Mouse (Mus musculus) MEL (cell line): ENCODE results near the gene Kit. TPM values are rescaled to one million over a fixed set of nuclear protein-coding genes. Genes with fewer than 3 reads are reported as not detected.

Experiments
- DNase-seq: peaks from one replicate; pipeline ENCODE4 v3.0.0; 2011; ENCODE audit warnings: low read depth, low spot score
- H3K27ac ChIP-seq: 2 replicates; pipeline ENCODE4 v1.5.1; 2012; ENCODE audit warnings: low read depth, mild to moderate bottlenecking, control low read depth, low read length, moderate library complexity; ENCODE audit not compliant: control insufficient read depth
- H3K27me3 ChIP-seq, 2 experiments: fragments of 150-350 bp in 1 of 2; sonication (generic) in 1 of 2; 2 replicates each; pipeline ENCODE4 v1.6.1; 2012; ENCODE audit warnings: low read length in 2 of 2, mild to moderate bottlenecking in 2 of 2, improper control_type of control experiment in 1 of 2, moderate library complexity in 1 of 2; ENCODE audit not compliant: insufficient read depth in 2 of 2, control insufficient read depth in 1 of 2
- H3K36me3 ChIP-seq, 2 experiments: 2 replicates each; pipeline ENCODE4 v1.6.1; 2012 to 2014; ENCODE audit warnings: low read length in 2 of 2, improper control_type of control experiment in 1 of 2, inconsistent platforms in 1 of 2, mild to moderate bottlenecking in 1 of 2; ENCODE audit not compliant: insufficient read depth in 2 of 2, control insufficient read depth in 1 of 2
- H3K4me1 ChIP-seq, 2 experiments: fragments of 150-350 bp in 1 of 2; sonication (generic) in 1 of 2; 2 replicates each; pipeline ENCODE4 v1.6.1; 2012; ENCODE audit warnings: low read length in 2 of 2, improper control_type of control experiment in 1 of 2, mild to moderate bottlenecking in 1 of 2; ENCODE audit not compliant: insufficient read depth in 2 of 2, control insufficient read depth in 1 of 2
- H3K4me3 ChIP-seq, 2 experiments: fragments of 150-350 bp in 1 of 2; sonication (generic) in 1 of 2; 2 replicates each; pipeline ENCODE4 v1.5.1; 2012; ENCODE audit warnings: low read depth in 2 of 2, low read length in 2 of 2, mild to moderate bottlenecking in 2 of 2, moderate library complexity in 2 of 2, control low read depth in 1 of 2, improper control_type of control experiment in 1 of 2; ENCODE audit not compliant: control insufficient read depth in 1 of 2, insufficient read depth in 1 of 2
- H3K79me2 ChIP-seq: 2 replicates; pipeline ENCODE4 v1.6.1; 2012; ENCODE audit warnings: mild to moderate bottlenecking, low read length, moderate library complexity; ENCODE audit not compliant: control insufficient read depth, poor library complexity, insufficient read depth
- H3K9ac ChIP-seq: 2 replicates; pipeline ENCODE4 v1.6.1; 2012; ENCODE audit warnings: low read depth, mild to moderate bottlenecking, control low read depth, low read length, moderate library complexity; ENCODE audit not compliant: control insufficient read depth, poor library complexity, severe bottlenecking
- H3K9me3 ChIP-seq: fragments of 150-350 bp; sonication (generic); replicated peaks from 2 replicates; pipeline ENCODE4 v1.6.1; 2012; ENCODE audit warnings: mild to moderate bottlenecking, low read length, improper control_type of control experiment, moderate library complexity; ENCODE audit not compliant: insufficient read depth
- BHLHE40 ChIP-seq: IDR thresholded peaks from 2 replicates; pipeline ENCODE4 v1.6.1; 2012; ENCODE audit warnings: low read depth, mild to moderate bottlenecking, inconsistent platforms, low read length, improper control_type of control experiment, borderline replicate concordance
- CHD1 ChIP-seq: IDR thresholded peaks from 2 replicates; pipeline ENCODE4 v1.6.1; 2012; ENCODE audit warnings: low read depth, mild to moderate bottlenecking, inconsistent platforms, low read length, improper control_type of control experiment
- CHD2 ChIP-seq: IDR thresholded peaks from 2 replicates; pipeline ENCODE4 v1.6.1; 2011; ENCODE audit warnings: low read length, improper control_type of control experiment
- EP300 ChIP-seq, 2 experiments: IDR thresholded peaks; 2 replicates each; pipeline ENCODE4 v1.6.1; 2011; ENCODE audit warnings: improper control_type of control experiment in 2 of 2, low read length in 2 of 2, low read depth in 1 of 2, mild to moderate bottlenecking in 1 of 2
- ETS1 ChIP-seq: IDR thresholded peaks from 2 replicates; pipeline ENCODE4 v1.6.1; 2012; ENCODE audit warnings: low read depth, mild to moderate bottlenecking, inconsistent platforms, low read length, improper control_type of control experiment, moderate library complexity
- GATA1 ChIP-seq: IDR thresholded peaks from 2 replicates; pipeline ENCODE4 v1.6.1; 2011; ENCODE audit warnings: low read depth, low read length, improper control_type of control experiment
- HCFC1 ChIP-seq: IDR thresholded peaks from 2 replicates; pipeline ENCODE4 v1.6.1; 2012; ENCODE audit warnings: low read depth, mild to moderate bottlenecking, inconsistent platforms, low read length, improper control_type of control experiment, moderate library complexity
- JUND ChIP-seq: IDR thresholded peaks from 2 replicates; pipeline ENCODE4 v1.6.1; 2011; ENCODE audit warnings: low read depth, mild to moderate bottlenecking, improper control_type of control experiment, low read length
- KAT2A ChIP-seq: conservative IDR thresholded peaks from 2 replicates; pipeline ENCODE4 v1.6.1; 2012; ENCODE audit warnings: low read depth, low read length, improper control_type of control experiment, inconsistent platforms
- MAFK ChIP-seq: IDR thresholded peaks from 2 replicates; pipeline ENCODE4 v1.6.1; 2011; ENCODE audit warnings: low read depth, mild to moderate bottlenecking, low read length, improper control_type of control experiment, borderline replicate concordance
- MAX ChIP-seq: IDR thresholded peaks from 2 replicates; pipeline ENCODE4 v1.6.1; 2011; ENCODE audit warnings: low read length, improper control_type of control experiment
- MAZ ChIP-seq: IDR thresholded peaks from 2 replicates; pipeline ENCODE4 v1.6.1; 2012; ENCODE audit warnings: low read depth, mild to moderate bottlenecking, inconsistent platforms, low read length, improper control_type of control experiment
- MEF2A ChIP-seq: IDR thresholded peaks from 2 replicates; pipeline ENCODE4 v1.6.1; 2014; ENCODE audit warnings: low read depth, mild to moderate bottlenecking, inconsistent platforms, low read length, improper control_type of control experiment; ENCODE audit not compliant: poor library complexity, insufficient replicate concordance, severe bottlenecking; ENCODE audit errors: extremely low read depth
- MXI1 ChIP-seq: IDR thresholded peaks from 2 replicates; pipeline ENCODE4 v1.6.1; 2011; ENCODE audit warnings: mild to moderate bottlenecking, low read depth, low read length, improper control_type of control experiment
- MYC ChIP-seq: IDR thresholded peaks from 2 replicates; pipeline ENCODE4 v1.6.1; 2011; ENCODE audit warnings: low read depth, mild to moderate bottlenecking, low read length, improper control_type of control experiment, moderate library complexity
- POLR2A ChIP-seq, 2 experiments: IDR thresholded peaks; 2 replicates each; pipeline ENCODE4 v1.6.1; 2011 to 2012; ENCODE audit warnings: low read length in 2 of 2, mild to moderate bottlenecking in 2 of 2, control low read depth in 1 of 2, improper control_type of control experiment in 1 of 2, low read depth in 1 of 2, moderate library complexity in 1 of 2; ENCODE audit not compliant: control insufficient read depth in 1 of 2, insufficient read depth in 1 of 2, poor library complexity in 1 of 2
- RAD21 ChIP-seq: IDR thresholded peaks from 2 replicates; pipeline ENCODE4 v1.6.1; 2011; ENCODE audit warnings: mild to moderate bottlenecking, low read depth, low read length, improper control_type of control experiment
- RCOR1 ChIP-seq: IDR thresholded peaks from 2 replicates; pipeline ENCODE4 v1.6.1; 2012; ENCODE audit warnings: low read depth, mild to moderate bottlenecking, inconsistent platforms, low read length, improper control_type of control experiment
- SIN3A ChIP-seq: IDR thresholded peaks from 2 replicates; pipeline ENCODE4 v1.6.1; 2012; ENCODE audit warnings: low read length, improper control_type of control experiment, inconsistent platforms
- TCF12 ChIP-seq: IDR thresholded peaks from 2 replicates; pipeline ENCODE4 v1.6.1; 2014; ENCODE audit warnings: low read depth, mild to moderate bottlenecking, inconsistent platforms, low read length, improper control_type of control experiment, moderate library complexity
- USF1 ChIP-seq: IDR thresholded peaks from 2 replicates; pipeline ENCODE4 v1.6.1; 2014; ENCODE audit warnings: low read depth, mild to moderate bottlenecking, inconsistent platforms, low read length, improper control_type of control experiment, moderate library complexity
- USF2 ChIP-seq, 2 experiments: IDR thresholded peaks; 2 replicates each; pipeline ENCODE4 v1.6.1; 2011 to 2012; ENCODE audit warnings: improper control_type of control experiment in 2 of 2, low read length in 2 of 2, borderline replicate concordance in 1 of 2, inconsistent platforms in 1 of 2, low read depth in 1 of 2, mild to moderate bottlenecking in 1 of 2; ENCODE audit not compliant: insufficient read depth in 1 of 2
- ZC3H11A ChIP-seq: IDR thresholded peaks from 2 replicates; pipeline ENCODE4 v1.6.1; 2012; ENCODE audit warnings: low read depth, mild to moderate bottlenecking, inconsistent platforms, low read length, improper control_type of control experiment
- ZKSCAN1 ChIP-seq: IDR thresholded peaks from 2 replicates; pipeline ENCODE4 v1.6.1; 2012; ENCODE audit warnings: low read depth, mild to moderate bottlenecking, inconsistent platforms, low read length, improper control_type of control experiment, moderate library complexity
- ZMIZ1 ChIP-seq: IDR thresholded peaks from 2 replicates; pipeline ENCODE4 v1.6.1; 2012; ENCODE audit warnings: low read depth, mild to moderate bottlenecking, inconsistent platforms, low read length, improper control_type of control experiment, moderate library complexity
- ZNF384 ChIP-seq: IDR thresholded peaks from 2 replicates; pipeline ENCODE4 v1.6.1; 2012; ENCODE audit warnings: low read depth, mild to moderate bottlenecking, inconsistent platforms, low read length, improper control_type of control experiment
- polyA plus RNA-seq, 2 experiments: library from polyadenylated mRNA; stranded (reverse) in 1 of 2; unstranded in 1 of 2; fragments of >175 nt in 1 of 2; fragments of >200 nt in 1 of 2; gene quantifications; 2 replicates each; pipeline versions ENCODE4 v1.2.1 to v1.2.4; 2012; ENCODE audit warnings: low replicate concordance in 2 of 2, low read depth in 1 of 2; ENCODE audit not compliant: insufficient read length in 2 of 2, insufficient read depth in 1 of 2, missing spikeins in 1 of 2
- total RNA-seq: library from RNA; depleted of rRNA; stranded (reverse); fragments of 300-350 nt; gene quantifications from 2 replicates; pipeline ENCODE4 v1.2.3, GENCODE M21; 2012

The Kit gene
- total and polyA plus RNA-seq, 3 experiments, result 1.0 to 1.8 TPM; not detected in 1

DNA sequence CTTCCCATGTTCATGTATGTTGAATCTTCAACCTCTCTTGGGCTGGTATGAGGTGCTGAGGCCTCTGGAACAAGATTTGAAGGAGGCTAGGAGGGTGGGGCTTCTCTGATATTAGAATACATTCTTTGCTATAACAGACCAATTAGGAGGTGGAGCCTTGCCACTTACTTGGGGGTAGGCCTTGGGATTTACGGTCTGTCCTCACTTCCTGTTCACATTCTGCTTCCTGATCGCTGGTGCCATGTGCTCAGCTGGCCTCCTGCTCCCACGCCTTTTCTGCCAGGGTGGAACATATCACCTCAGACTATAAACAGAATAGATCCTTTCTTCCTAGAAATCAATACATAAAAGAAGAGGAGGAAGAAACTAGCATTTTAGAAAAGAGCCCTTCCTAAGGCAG, 105.2 kb downstream of the Kit start:
- TF ChIP-seq POLR2A (IDR thresholded peaks at IDR 0.05; ENCODE audit: control insufficient read depth in 1 of 2, insufficient read depth in 1 of 2, low read depth in 1 of 2, low read length in 2 of 2, poor library complexity in 1 of 2), result no peak
- TF ChIP-seq KAT2A, result no peak
- TF ChIP-seq MAX, result peak; percentile 41; the same call in 1 of the 2 replicates
- TF ChIP-seq MAFK, result no peak
- no peak for TF ChIP-seq EP300 (IDR thresholded peaks at IDR 0.05; ENCODE audit: low read depth in 1 of 2, low read length in 2 of 2)
- no peak for TF ChIP-seq MEF2A
- no peak for TF ChIP-seq MAZ
- no peak for TF ChIP-seq ZNF384
- TF ChIP-seq RAD21, result no peak
- TF ChIP-seq, all 39 proteins: peak for 1
- Histone ChIP-seq H3K4me3 (no peak overlapping the region), H3K27ac (no peak overlapping the region), H3K79me2 (no peaks in the 10 kb centered on the region), H3K4me1 (no peaks in the 10 kb centered on the region), H3K27me3 (no peaks in the 10 kb centered on the region), H3K9me3 (no peaks in the 10 kb centered on the region), H3K9ac (no peak overlapping the region), H3K36me3 (no peaks in the 10 kb centered on the region)
- DNase-seq, result no peak

DNA sequence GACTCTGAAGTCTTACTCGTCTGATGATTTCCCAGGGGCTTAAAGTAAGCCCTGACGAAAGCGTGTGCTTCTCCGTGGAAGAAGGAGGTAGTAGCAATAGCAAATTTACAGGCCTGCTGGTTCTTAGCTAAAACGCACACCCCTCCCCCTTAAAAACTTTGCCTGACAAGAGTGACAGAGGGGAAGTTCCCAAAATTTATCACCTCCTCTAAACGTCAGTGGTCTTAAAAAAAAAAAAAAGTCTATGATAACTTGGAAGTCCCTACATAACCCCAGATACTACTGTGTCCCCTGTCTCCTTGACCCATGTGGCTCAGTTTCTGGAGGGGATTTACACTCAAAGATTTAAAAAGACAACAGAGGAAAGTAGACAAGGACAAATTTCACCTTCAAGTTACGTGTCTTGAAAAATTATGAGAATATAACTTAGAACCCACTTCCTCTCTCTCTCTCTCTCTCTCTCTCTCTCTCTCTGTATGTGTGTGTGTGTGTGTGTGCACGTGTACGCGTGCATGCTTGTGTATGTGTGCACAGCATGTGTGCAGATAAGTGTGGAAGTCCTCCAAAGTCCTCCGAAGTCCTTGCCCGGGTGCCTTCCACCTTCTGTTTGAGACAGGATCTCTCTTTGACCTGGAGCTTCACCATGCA, 120.6 kb downstream of the Kit start:
- peak; percentile 80 for DNase-seq
- Histone ChIP-seq H3K27ac (peak overlapping the region; percentile 41), H3K36me3 (peaks cover 0 to 13% of the 10 kb centered on the region in 2 experiments; a peak in 2 of 4 replicates), H3K4me1 (peaks cover 4 to 7% of the 10 kb centered on the region in 2 experiments), H3K27me3 (no peaks in the 10 kb centered on the region)
- TF ChIP-seq MEF2A (no peak), MAX (peak; percentile 62; the same call in 1 of the 2 replicates), SIN3A (peak; percentile 77; the same call in 1 of the 2 replicates), CHD2 (peak; percentile 53), USF2 (IDR thresholded peaks at IDR 0.05; ENCODE audit: borderline replicate concordance in 1 of 2, insufficient read depth in 1 of 2, low read depth in 1 of 2, low read length in 2 of 2) (no peak), MAZ (peak; percentile 71; the same call in 1 of the 2 replicates), GATA1 (peak; percentile 57), TCF12 (peak; percentile 46; the same call in 1 of the 2 replicates), JUND (peak; percentile 84), MXI1 (peak; percentile 58), RAD21 (no peak), ZNF384 (peak; percentile 99), MYC (peak; percentile 84), ZMIZ1 (no peak), ZC3H11A (no peak), CHD1 (0 out of 2 replicates have a peak, but pooled peaks have one; percentile 45), USF1 (no peak), EP300 (IDR thresholded peaks at IDR 0.05; ENCODE audit: low read depth in 1 of 2, low read length in 2 of 2) (peak; percentile 74 to 75), ZKSCAN1 (0 out of 2 replicates have a peak, but pooled peaks have one; percentile 46), MAFK (no peak), RCOR1 (peak; percentile 59), HCFC1 (peak; percentile 44), BHLHE40 (peak; percentile 90), ETS1 (peak; percentile 81)
- TF ChIP-seq, all 39 proteins: peak for 17
- peak overlapping the region in 1 of 2 experiments; percentile 7; a peak in 2 of 4 replicates for H3K4me3 ChIP-seq
- peak overlapping the region; percentile 43 for H3K9ac ChIP-seq
- no peaks in the 10 kb centered on the region for H3K9me3 ChIP-seq
- no peaks in the 10 kb centered on the region for H3K79me2 ChIP-seq
